Mouse (Mus musculus): ENCODE results near the gene Fyn. TPM values are rescaled to one million over a fixed set of nuclear protein-coding genes. Genes with fewer than 3 reads are reported as not detected.
A peak's percentile ranks its signal among the peaks of the same experiment; 100 is the strongest.

Fyn gene
- total RNA-seq, 2 experiments from 2014 or later, result 37.7 to 41.7 TPM

DNA sequence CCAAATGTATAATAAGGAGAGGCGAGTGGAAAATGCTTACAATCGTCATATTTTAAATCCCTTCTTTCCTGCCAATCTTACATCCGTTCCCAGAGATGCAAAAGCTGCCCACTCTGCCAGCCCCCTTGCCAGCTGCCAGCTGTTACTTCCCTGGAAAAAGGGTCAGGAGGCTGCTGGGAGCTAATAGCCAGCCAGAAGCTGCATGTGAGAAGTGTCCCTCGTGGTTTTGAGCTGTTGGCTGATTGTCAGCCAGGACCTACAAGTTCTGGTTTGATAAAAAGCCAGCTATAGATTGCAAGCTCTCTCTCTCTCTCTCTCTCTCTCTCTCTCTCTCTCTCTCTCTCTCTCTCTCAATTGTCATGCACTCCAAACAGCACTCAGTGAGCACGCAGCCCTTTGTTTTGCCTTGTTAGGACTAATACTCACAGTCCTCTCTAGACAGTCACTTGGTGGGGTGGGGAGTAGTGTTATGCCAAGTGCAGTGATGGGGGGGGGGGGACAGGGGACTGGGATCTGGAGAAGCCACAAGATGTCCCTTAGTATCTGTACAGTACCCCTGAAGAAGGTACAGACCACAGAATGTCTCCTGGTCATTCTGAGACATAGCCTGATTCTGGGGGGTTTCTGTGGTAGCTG is 218.8 kb downstream of the Fyn start:
- intact Hi-C loops (cut with DNase I), result no loop called here
- no peak for DNase-seq

DNA sequence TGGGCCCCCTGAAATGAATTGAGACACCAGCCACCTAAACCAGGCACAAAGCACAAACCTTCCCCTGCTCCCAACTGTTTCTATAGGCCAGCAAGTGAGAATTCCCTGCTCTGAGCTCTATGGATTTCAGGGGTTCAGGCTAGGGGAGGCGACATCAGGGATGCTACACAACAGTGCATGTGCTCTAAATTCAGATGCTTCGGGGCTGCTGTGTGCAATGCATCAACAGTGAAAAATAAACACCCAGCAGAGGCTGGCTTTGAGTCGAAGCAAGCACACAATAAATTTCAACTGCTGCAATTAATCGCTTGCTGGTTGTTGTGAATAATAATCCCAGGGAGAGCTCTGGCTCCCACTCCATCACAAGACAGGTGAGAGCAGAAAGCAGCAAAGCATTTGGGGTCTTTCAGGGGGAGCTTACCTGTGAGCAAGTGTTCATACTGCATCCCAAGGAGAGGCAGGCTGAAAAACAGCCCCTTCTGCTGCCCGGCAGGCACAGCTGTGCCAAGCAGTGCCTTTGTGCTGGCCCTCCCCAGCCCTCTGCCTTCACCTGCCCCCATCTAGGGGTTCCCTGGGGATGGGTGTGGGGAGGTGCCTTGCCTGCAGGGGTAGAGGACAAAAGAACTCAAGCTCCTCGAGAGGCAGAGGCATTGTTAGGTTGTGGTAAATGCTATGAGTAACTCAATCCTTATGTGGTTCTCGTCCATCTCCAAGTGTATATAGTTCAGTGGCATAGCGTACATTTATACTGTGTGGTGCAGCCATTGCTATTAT is 219.5 kb downstream of the Fyn start:
- intact Hi-C loops (cut with DNase I), result no loop called here

DNA sequence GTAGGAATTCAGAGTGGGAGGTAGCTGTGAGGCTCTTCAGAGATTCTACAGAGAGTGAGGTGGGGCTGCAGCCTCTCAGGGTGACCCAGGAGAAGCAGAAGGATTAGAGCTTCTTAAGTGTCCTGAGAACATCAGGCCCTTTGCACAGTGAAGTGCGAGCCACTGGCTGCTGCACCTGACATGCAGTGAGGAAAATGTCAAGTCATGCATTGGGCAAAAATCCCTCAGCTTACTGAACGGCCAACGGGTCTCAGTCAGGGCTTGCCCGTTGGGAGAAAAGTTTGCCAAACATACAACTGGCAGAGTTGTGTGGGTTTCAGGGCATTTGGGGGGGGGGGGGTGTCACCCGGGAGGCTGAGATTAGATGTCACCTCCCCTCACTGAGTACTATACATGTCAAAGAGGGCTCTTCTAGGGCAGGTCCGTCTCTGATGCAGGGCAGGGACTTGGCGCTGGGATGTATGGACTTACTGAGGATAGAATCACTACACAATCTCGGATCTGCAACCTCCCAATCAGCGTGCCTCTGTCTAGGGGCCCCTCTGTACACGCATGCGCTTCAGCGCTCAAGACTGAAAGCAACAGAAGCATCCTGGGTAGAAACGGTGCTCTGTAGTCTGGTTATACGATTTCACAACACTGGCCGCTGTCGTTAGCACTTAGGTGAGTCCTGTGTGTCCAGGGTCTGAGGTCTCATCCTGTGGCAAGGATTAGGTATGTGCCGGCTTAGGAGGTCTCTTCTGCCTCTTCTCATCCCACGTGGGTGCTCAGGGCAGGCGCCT is 221.3 kb downstream of the Fyn start:
- no peak for DNase-seq
- intact Hi-C loops (cut with DNase I), result no loop called here

More for the DNA sequence above, 219.5 kb downstream of the Fyn start:
- DNase-seq, result no peak

DNA sequence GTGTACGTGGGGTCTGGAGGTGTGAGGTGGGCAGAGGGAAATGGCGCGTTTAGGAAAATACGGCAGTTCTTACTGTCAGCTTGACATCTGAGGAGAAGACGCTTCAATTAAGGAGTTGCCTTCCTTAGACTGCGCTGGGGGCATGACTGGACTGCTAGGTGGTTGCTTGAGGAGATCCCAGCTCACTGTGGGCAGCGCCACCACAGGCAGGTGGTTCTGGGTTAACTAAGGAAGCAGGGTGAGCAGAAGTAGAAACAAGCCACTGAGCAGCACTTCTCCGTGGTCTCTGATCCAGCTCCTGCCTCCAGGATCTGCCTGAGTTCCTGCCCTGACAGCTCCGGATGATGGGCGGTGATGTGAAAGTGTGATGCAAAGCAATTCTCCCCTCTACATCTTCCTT is 222.0 kb downstream of the Fyn start:
- DNase-seq, result no peak
- intact Hi-C loops (cut with DNase I), result no loop called here

DNA sequence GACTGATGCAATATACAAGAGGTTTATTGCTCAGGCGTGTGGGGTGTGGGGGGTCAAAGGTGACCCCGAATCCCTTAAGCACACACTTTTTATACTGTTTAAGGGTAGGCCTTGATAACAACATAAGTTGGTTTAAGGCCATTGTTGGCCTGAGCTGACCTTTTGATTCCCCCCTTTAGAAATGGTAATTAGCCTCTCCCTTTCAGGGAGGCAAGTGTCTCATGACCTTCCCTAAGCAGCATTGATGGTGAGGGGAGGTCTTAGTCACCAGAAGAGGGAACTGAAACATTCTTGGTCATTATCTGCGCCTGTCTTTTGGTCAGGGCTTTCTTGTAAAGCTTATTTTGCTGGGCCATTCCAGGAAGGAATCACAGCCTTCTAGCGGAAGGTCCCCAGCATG is 223.8 kb downstream of the Fyn start:
- DNase-seq, result no peak
- intact Hi-C loops (cut with DNase I), result no loop called here

DNA sequence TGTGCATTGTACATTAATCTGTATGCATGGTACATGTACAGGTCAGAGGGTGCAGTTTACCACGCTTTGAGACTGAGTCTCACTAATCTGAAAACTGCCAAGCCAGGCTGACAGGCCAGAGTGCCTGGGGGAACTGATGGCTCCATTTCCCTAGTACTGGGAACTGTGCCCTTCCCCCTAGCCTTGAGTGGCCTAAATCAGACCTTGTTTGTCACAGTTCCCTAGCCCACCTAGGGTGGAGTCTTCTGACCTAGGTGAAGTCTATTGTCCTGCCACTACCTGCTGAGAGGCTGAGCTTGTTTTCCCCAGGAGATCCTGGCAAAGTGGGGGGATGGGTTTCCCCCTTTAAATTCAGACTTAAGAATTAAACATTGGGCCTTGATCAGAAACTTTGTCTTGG is 226.1 kb downstream of the Fyn start:
- DNase-seq, result no peak
- intact Hi-C loops (cut with DNase I), result no loop called here

DNA sequence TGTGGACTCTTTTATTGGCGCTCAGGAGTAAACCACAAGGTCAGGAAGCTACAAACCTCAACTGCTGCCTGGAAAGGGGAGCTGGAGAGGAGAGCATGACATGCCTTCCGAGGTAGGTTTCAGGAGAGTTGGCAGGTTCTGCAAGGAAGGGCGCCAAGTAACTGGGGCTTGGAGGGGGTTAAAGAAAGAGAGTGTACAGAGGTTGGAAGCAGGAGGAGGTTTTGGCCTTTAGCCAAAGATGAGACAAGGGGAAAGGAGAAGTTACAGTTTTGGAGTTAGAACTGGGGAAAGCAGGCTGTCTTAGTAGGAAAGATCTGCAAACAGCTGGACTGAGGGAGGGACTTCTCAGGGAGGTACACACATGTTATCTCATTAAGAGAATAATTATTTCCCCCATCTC is 227.2 kb downstream of the Fyn start:
- intact Hi-C loops (cut with DNase I), result no loop called here
- no peak for DNase-seq

DNA sequence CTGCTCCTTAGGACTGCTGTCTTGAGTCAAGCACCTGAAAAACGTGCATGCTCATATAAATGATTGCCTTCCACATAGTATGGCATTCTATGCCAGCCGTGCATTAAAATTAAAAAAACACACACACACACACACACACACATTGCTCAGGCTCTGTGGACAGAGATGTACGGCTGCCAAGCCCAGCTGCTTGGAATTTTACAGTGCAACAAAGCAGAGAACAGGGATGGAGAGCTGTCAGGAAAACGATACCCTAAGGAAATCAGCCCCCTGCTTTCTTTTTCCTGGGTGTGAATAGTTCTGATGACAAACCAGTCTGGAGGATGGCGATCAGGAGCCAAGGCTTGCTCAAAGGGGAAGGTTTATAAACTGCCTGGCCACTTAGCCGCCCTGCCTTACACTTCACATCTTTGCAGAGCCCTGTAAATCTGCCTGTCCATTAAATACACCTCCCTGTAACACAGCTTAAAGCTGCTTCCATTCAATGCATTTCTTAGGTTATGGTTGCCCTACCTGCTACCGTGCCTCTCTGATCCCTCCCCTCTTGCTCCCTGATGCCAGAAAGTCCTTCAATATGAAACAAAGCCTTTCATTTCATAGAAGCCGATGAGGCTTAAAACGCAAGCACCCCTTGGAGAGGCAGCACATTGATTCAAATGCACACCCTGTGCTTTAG is 228.6 kb downstream of the Fyn start:
- DNase-seq, result no peak
- intact Hi-C loops (cut with DNase I), result no loop called here

DNA sequence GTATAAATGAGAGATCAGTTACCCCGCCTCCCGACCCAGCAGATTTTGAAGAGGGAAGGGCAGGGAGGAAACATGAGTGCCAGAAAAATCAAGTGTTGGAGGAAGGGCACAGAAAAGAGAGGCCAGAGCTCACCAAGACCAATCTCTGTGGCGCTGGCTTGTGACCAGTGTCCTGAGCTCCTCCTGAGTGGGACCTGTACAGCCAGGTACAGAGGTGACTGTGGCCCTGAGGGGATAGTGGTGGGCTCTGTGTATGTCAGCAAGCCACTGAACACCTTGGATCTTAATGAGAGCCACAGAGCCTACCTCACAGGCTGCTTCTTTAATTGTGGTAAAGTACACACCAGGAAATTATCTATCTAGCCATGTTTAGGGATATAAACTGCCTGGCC is 229.1 kb downstream of the Fyn start:
- intact Hi-C loops (cut with DNase I), result no loop called here

DNA sequence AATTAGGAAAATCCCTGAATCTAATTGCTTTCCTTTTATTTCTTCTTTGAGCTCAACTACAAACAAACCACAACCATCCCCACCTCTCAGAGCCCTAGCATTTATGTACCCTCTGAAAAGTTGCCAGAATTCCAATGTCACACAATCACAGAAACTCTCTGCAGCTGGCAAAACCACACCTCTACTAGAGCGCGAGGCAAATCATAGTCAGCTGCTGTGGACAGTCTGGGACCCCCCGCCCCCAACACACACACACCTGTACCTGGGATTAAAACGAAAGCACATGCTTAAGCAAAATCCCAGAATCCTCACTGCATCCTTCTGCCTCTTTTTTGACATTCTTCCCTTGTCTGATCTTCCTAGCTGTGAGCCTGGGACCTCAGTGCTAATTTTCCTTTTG is 230.9 kb downstream of the Fyn start:
- intact Hi-C loops (cut with DNase I), result no loop called here
- no peak for DNase-seq

More for the DNA sequence above, 229.1 kb downstream of the Fyn start:
- no peak for DNase-seq

DNA sequence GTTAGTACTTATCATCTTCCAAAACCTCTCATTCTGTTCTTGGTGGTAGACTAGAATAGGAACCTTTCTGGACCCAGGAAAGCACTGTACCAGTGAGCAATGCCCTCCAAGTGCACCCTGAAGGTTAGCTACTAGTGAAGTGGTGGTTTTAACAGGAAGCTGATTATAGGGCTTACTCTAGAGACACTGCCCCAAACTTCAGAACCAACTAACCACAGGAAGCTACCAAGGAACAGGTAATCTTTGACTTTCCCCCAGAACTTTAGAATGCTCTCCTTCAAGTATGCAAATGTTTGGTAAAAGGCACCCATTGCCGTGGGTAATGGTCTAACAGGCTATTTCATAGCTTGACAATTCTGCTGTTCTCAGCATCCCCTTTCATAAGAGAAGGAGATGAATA is 231.5 kb downstream of the Fyn start:
- DNase-seq, result no peak
- intact Hi-C loops (cut with DNase I), result no loop called here

DNA sequence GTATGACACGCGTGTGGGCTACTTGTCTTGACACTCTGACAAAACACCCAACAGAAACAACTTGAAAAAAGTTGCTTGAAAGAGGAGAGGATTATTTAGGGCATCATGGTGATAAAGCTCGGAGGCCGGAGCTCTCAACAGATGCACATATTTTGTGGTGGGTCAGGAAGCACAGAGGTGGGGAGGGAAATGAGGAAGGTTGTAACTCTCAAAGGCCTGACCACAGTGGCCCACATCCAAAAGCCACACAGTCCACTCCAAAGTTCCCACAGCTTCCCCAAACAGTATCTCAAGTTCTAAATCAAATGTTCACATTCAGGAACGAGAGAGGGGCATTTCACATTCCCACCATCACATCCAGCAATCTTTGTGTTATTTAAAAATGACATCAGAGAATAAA is 232.4 kb downstream of the Fyn start:
- intact Hi-C loops (cut with DNase I), result no loop called here
- DNase-seq, result no peak

DNA sequence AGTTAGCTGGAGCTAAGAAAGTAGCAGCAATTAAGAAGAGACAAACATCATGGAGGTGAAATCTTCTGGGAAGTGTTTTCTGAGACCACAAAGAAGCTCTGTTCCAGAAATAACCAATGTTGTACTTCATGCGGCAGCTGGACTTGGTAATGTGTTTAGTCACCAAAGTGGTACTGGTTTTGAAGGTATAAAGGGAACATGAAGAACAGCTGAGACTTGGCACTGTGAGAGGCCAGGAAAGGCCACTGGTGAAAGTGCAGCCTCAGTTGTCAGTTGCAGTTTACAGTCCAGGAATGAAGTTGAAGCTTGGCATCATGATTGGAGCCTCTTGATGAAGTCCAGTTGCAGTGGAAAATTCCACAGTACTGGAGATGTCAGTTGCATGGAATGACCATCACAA is 237.8 kb downstream of the Fyn start:
- DNase-seq, result no peak
- intact Hi-C loops (cut with DNase I), result loop anchor here (5.0 kb wide), 1 partner anchor 34 kb away; no protein-coding TSS in a partner anchor

DNA sequence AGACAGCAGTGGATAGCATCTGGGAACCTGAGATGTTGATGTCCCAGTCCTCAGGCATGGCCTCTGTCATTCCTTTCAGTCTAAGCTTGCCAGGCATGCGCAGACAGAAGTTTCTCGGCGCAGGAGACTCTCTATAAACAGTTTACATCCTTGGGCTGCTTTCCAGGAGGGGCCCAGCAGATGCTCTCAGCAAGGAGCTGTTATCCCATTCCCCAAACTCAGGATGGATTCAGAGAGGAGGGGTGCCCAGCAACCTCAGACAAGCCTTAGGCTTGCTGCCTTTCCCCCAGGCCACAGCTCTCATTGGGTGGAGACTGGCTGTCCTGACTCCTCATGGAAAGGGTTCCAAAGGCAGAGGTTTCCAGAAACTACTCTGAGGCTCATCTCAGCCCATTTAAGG is 242.6 kb downstream of the Fyn start:
- intact Hi-C loops (cut with DNase I), result loop anchor here (5.0 kb wide), 2 partner anchors 54 to 121 kb away; partner anchors contain the start of gene Rev3l
- no peak for DNase-seq

DNA sequence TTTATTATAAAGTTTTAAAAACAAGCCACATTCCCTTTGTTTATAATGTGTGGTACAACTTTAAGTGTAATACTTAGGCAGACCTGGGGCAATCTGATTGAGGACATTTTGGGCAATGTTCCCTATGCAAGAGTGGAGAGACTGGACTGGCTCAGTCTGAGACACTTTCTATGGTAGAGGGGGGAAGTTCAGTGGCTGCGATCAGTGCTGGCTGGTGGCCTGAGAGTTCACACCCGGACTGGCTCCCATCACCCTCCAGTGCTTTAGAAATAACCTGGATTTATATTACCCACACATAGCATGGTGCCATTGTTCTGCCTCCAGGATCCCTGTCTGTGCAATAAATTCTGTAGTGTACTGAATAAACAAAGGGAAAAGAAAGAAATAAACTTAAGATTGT is 243.5 kb downstream of the Fyn start:
- intact Hi-C loops (cut with DNase I), result loop anchor here (5.0 kb wide), 2 partner anchors 55 to 120 kb away; partner anchors contain the start of gene Rev3l
- DNase-seq, result no peak

DNA sequence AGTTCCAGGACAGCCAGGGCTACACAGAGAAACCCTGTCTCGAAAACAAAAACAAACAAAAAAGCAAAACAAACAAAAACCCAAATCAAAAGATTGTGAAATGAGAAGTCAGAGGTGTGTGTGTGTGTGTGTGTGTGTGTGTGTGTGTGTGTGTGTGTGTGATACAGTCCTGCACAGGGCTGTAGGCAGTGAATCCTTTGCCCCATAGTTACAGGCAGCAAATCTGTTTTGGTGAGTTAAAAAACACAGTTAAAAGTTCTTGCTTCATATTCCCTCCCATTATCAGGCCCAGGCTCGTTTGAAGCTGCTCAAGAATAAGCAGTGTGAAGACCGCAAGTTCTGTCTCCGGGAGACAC is 244.0 kb downstream of the Fyn start, which contains the start of gene Traf3ip2:
TSS of gene Traf3ip2 (plus strand) at position 302 of the 356 bp plus-strand sequence.
- intact Hi-C loops (cut with DNase I), result loop anchor here (5.0 kb wide), 2 partner anchors 55 to 120 kb away; partner anchors contain the start of gene Rev3l
- no peak for DNase-seq

DNA sequence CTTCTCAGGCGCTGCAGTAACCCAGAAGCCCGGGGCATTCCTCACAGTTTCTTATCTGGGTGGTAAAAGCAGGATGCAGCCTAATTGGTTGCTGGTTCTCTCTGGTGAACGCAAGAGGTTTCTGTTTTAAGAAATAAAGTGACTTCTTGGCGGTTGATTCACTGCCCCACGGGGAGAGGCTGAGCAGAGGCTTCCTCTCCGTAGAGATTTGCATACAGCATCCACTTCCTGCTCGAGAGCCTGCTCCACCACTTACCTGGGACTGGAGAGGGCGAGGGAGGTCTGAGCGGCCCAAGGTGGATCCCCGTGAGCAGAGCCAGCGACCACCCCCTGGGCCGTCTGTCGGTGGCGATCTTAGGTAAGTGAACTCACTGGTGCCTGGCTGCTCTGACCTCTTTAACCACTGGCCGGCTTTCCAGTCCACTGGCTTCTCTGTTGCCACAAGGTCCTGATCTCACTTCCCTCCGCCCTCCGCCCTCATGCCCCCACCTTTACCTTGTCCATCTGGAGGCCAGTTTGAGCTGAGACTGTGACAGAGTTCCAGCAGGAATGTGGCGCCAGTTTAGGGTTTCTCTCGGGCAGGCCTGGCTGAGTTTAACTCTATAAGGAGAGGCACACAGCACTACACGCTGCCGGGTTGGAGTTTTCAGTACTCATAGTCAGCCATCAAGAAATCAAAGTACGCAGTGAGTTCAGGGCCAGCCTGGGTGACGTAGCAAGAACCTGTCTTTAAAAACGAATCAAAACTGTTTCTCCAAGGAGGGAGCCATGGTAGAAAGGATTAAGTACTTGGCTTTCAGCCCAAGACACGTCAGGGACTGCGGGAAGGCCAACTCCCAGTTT is 244.6 kb downstream of the Fyn start:
- intact Hi-C loops (cut with DNase I), result loop anchor here (5.0 kb wide), 2 partner anchors 56 to 119 kb away; partner anchors contain the start of gene Rev3l
- peak; percentile 59 to 73 for DNase-seq

DNA sequence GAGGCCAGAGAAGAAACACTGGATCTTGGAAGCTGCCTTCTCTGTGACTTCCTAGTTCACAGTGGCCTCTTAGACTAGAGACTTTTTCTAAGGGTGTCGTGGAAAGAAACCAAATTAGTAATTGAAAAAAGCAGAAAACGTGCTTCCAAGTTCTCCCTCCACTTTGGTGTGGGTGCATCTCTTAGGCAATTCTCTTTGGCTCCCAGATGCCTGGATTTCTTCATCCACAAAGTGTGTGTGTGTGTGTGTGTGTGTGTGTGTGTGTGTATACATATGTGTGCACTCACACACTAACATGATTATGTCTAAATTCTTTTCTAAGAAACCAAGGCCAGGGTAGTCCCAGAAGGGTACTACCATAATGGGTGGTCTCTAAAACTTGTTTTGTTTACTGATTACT is 245.3 kb downstream of the Fyn start:
- intact Hi-C loops (cut with DNase I), result loop anchor here (5.0 kb wide), 2 partner anchors 57 to 118 kb away; partner anchors contain the start of gene Rev3l
- no peak for DNase-seq

DNA sequence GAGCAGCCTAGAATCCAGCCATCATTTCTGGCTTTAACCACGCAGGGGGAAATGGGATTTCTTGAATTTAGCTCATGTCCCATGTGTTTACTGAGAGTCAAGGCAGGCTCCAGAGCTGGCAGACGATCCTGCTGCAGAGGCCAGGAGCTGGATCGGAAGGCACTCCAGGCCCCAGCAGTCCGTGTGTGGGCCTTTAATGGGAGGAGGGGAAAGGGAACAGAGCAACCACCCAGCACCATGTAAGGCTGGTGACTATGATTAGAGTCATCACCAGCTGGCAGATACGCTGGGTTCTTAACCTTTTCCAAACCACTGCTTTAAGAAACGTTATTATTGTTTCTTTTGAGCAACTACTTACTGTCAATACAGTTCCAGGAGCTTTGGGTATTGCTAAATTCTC is 246.0 kb downstream of the Fyn start:
- intact Hi-C loops (cut with DNase I), result loop anchor here (5.0 kb wide), 2 partner anchors 57 to 118 kb away; partner anchors contain the start of gene Rev3l

More for the DNA sequence above, 246.0 kb downstream of the Fyn start:
- DNase-seq, result peak; percentile 80 to 86

All from heart, postnatal 14 days (tissue).